Mouse (Mus musculus): ENCODE measurements around the gene Asf1b.

DNA sequence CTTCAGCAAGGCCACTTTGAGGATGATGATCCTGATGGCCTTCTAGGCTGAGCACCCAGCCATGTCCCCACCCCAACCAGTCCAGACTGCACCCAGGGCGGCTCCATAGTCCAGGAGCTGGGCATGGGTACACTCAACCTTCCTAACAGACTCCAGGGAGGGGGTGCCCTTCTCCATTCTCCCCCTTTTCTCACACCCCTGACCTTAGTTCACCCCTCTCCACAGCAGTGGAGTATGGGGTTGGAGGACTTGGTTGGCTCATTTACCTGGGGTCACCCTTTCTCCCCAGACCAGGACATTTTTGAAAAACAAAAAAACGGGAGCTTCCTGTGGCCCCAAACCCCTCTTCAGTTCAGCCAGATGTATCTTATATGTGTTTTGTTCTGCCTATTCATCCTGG is 44.5 kb downstream of the Asf1b start:
- TF ChIP-seq CTCF (IDR thresholded peaks at IDR 0.05): no peak
- TF ChIP-seq EP300 (IDR thresholded peaks at IDR 0.05): no peak
